Mouse (Mus musculus) heart, postnatal 0 days (tissue): Measurements from ENCODE around the gene Pim3.

Experiments used
- CTCF ChIP-seq: IDR thresholded peaks from 2 replicates; pipeline ENCODE4 v1.5.1; 2016; ENCODE audit warnings: antibody characterized with exemption, control low read depth, low read depth
- EP300 ChIP-seq: IDR thresholded peaks from 2 replicates; pipeline ENCODE4 v1.6.1; 2016; ENCODE audit warnings: antibody characterized with exemption, low read depth

GRCm38 (mm10) chr15:88858141-88858541 lies 3.8 kb upstream of the Pim3 start:
- no peak for TF ChIP-seq CTCF
- no peak for TF ChIP-seq EP300
